Mouse (Mus musculus): Measurements from ENCODE around the gene Ankmy1.

Gene Ankmy1

GRCm38 (mm10) chr1:92815756-92816294 lies 86.9 kb downstream of the Ankmy1 start:
- DNase-seq (ENCODE audit: low spot score) = no peak

- DNase-seq (ENCODE audit: low spot score) = no peak
Observed at GRCm38 (mm10) chr1:92815100-92815499, 87.6 kb downstream of the Ankmy1 start.

DNA sequence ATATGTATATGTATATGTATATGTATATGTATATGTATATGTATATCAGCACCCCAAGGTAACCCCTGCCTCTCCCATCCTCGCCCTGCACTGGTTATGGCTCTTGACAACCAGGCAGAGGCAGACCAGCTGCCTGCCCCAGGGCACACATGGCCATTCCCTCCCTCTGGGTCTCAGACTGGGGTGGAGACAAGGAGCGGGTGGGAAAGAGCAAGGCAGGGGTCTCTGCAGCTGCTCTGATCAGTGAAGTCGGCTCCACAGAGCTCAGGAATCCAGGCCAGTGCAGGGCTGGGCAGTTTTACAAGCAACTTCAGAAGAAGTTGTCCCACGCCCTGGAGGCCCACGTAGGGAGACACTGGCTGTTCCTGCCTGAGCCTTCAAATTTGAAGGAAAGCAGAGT lies 88.4 kb downstream of the Ankmy1 start:
- no peak for DNase-seq (ENCODE audit: low spot score)
